Mouse (Mus musculus) embryonic facial prominence, embryonic 11.5 days (tissue): Measurements from ENCODE around the gene Cyp17a1. TPM values are rescaled to one million over a fixed set of nuclear protein-coding genes. Genes with fewer than 3 reads are reported as not detected.

Source experiments
- ATAC-seq: fragments of 200-750 bp; cut with Nextera tagmentation; replicated peaks from 2 replicates; pipeline ENCODE4 v1.8.0; 2017; ENCODE audit warnings: low read depth; ENCODE audit not compliant: insufficient number of reproducible peaks, low FRiP score, low TSS enrichment
- DNase-seq: peaks from one replicate; pipeline ENCODE4 v3.0.0-alpha.2; 2015; ENCODE audit warnings: low spot score
- H3K27ac ChIP-seq: fragments of 300-500 bp; sonication (generic); replicated peaks from 2 replicates; pipeline ENCODE4 v1.5.1; 2014; ENCODE audit warnings: mild to moderate bottlenecking, low read depth, low read length, control low read depth
- H3K27me3 ChIP-seq: fragments of 300-500 bp; sonication (generic); 2 replicates; pipeline ENCODE4 v1.6.1; 2014; ENCODE audit warnings: mild to moderate bottlenecking, low read length, moderate library complexity, mixed read lengths; ENCODE audit not compliant: control insufficient read depth, insufficient read depth
- H3K36me3 ChIP-seq: fragments of 300-500 bp; sonication (generic); replicated peaks from 2 replicates; pipeline ENCODE4 v1.6.1; 2014; ENCODE audit warnings: low read depth, mild to moderate bottlenecking, low read length, moderate library complexity, mixed read lengths; ENCODE audit not compliant: control insufficient read depth, insufficient read depth
- H3K4me1 ChIP-seq: fragments of 300-500 bp; sonication (generic); 2 replicates; pipeline ENCODE4 v1.6.1; 2014; ENCODE audit warnings: low read length, mixed read lengths; ENCODE audit not compliant: control insufficient read depth, insufficient read depth
- H3K4me2 ChIP-seq: fragments of 300-500 bp; sonication (generic); 2 replicates; pipeline ENCODE4 v1.6.1; 2014; ENCODE audit warnings: low read depth, mild to moderate bottlenecking, control low read depth, low read length, moderate library complexity
- H3K4me3 ChIP-seq: fragments of 300-500 bp; sonication (generic); 2 replicates; pipeline ENCODE4 v1.5.1; 2014; ENCODE audit warnings: low read depth, low read length, control low read depth
- H3K9ac ChIP-seq: fragments of 300-500 bp; sonication (generic); replicated peaks from 2 replicates; pipeline ENCODE4 v1.6.1; 2014; ENCODE audit warnings: mild to moderate bottlenecking, control low read depth, low read length
- H3K9me3 ChIP-seq: fragments of 300-500 bp; sonication (generic); replicated peaks from 2 replicates; pipeline ENCODE4 v1.6.1; 2016; ENCODE audit warnings: mild to moderate bottlenecking, low read length, inconsistent platforms, mixed read lengths; ENCODE audit not compliant: control insufficient read depth
- WGBS: fragments of 180-500 bp; shearing (Covaris S2); extraction: QIAGEN DNeasy Blood & Tissue Kit; methylation state at CpG from one replicate; pipeline ENCODE4 v1.1.7; 2014; 5-methylcytosine and 5-hydroxymethylcytosine counted together
- polyA plus RNA-seq: library from polyadenylated mRNA; unstranded; fragments of >200 nt; fragmentation: Nextera tagmentation; extraction: Ambion mirVana; gene quantifications from 2 replicates; pipeline ENCODE4 v1.2.1, GENCODE M21; 2014

Cyp17a1 gene
- polyA plus RNA-seq, 1 experiment from 2014 or later, result not detected

DNA sequence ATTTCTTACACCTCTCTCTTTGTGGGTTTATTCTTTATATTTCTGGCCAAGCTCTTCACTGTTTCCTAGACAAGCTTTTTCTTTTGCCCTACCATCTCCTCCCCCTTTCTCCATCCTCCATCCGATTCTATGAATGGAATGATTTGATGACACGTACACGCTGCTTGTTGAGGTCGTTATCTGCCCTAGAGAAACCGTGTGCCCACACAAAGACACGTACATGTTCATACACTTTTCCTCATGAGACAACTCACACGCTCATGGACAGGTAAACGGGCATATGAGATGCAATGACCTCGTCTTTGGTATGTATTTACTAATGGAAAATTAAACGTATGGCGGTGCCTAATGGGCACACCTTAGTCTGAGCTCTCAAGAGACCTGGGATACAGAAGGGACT lies 17.4 kb upstream of the Cyp17a1 start:
- peak overlapping the region; percentile 56 for H3K4me3 ChIP-seq
- H3K9me3 ChIP-seq, result no peaks in the 10 kb centered on the region
- no peak overlapping the region for H3K27ac ChIP-seq
- peak overlapping the region; percentile 75 for H3K9ac ChIP-seq
- WGBS, result 78% methylated on average over 11 of the region's 11 CpGs
- ATAC-seq (0 out of 2 replicates have a peak, but pooled peaks have one; percentile 5), DNase-seq (no peak)
- H3K27me3 ChIP-seq, result no peaks in the 10 kb centered on the region
- no peaks in the 10 kb centered on the region for H3K4me1 ChIP-seq
- peak overlapping the region; percentile 42 for H3K4me2 ChIP-seq
- no peaks in the 10 kb centered on the region for H3K36me3 ChIP-seq

GRCm38 (mm10) chr19:46689460-46690372 lies 16.7 kb upstream of the Cyp17a1 start, which contains the start of gene Borcs7:
Gene Borcs7, plus strand, starts transcription at chr19:46689906.
- Histone ChIP-seq H3K36me3 (no peaks in the 10 kb centered on the region), H3K4me1 (no peaks in the 10 kb centered on the region), H3K27ac (no peak within 1 kb of the TSS), H3K4me2 (peak within 1 kb of the TSS; percentile 42), H3K9me3 (no peaks in the 10 kb centered on the region), H3K4me3 (peak within 1 kb of the TSS; percentile 56), H3K27me3 (no peaks in the 10 kb centered on the region), H3K9ac (peak within 1 kb of the TSS; percentile 75)
- DNase-seq (peak; percentile 92), ATAC-seq (peak; percentile 93)
- WGBS, result 3% methylated on average over 44 of the region's 44 CpGs

DNA sequence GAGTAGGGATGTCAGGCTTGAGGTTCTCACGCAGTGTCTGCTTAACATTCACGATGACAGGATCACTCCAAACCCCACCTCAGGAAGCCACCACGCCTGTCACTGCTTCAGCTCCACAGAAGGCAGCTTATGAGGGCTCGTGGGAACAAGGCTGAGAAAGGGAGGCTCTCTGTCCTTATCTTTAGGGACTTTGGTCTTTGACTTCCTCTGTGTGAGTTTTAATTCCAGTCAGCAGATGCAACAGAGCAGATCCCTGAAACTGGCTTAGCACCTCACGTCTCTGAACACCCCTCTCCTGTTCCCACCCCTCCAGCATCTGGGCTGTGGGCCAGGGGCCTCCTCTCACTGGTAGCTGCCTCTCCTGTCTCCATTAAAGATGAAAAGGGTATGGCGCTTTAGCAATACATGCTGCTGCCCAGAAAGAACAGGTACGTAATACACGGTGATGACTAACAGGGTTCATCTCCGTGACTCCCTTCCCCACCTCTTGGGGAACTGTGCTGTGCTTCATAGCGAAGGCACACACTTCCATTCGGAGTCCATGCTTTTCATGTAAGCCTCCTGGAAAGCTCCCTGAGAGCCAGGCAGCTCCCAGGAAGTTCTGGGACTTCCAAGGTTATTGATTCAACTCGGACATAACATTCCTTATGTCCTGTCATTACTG lies 6.9 kb upstream of the Cyp17a1 start:
- Histone ChIP-seq H3K4me1 (no peaks in the 10 kb centered on the region), H3K4me2 (no peak overlapping the region), H3K36me3 (no peaks in the 10 kb centered on the region), H3K27ac (no peak overlapping the region), H3K9me3 (no peaks in the 10 kb centered on the region), H3K9ac (no peak overlapping the region), H3K4me3 (no peak overlapping the region), H3K27me3 (no peaks in the 10 kb centered on the region)
- DNase-seq, result no peak
- no peak for ATAC-seq
- 71% methylated on average over 12 of the region's 12 CpGs for WGBS

DNA sequence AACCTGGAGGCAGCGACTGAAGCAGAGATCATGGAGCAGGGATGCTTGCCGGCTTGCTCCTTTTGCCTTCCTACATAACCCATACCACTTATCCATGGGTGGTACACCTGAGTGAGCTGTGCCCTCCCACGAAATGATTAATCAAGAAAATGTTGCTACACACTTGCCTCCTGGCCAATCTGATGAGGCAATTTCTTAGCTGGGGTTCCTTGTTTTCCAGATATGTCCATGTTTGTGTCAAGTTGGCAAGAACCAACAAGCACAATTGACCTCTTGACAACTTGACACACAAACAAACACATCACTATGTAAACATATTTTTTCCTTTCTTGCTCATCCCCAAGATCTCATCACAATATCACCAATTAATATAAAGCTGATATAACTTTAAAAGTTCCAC lies 2.7 kb upstream of the Cyp17a1 start:
- H3K9ac ChIP-seq, result no peak overlapping the region
- no peak overlapping the region for H3K4me3 ChIP-seq
- ATAC-seq, result no peak
- WGBS, result 74% methylated on average over 3 of the region's 3 CpGs
- H3K27me3 ChIP-seq, result no peaks in the 10 kb centered on the region
- H3K9me3 ChIP-seq, result no peaks in the 10 kb centered on the region
- no peak overlapping the region for H3K27ac ChIP-seq
- no peak overlapping the region for H3K4me2 ChIP-seq
- H3K4me1 ChIP-seq, result no peaks in the 10 kb centered on the region
- DNase-seq, result no peak
- H3K36me3 ChIP-seq, result no peaks in the 10 kb centered on the region

DNA sequence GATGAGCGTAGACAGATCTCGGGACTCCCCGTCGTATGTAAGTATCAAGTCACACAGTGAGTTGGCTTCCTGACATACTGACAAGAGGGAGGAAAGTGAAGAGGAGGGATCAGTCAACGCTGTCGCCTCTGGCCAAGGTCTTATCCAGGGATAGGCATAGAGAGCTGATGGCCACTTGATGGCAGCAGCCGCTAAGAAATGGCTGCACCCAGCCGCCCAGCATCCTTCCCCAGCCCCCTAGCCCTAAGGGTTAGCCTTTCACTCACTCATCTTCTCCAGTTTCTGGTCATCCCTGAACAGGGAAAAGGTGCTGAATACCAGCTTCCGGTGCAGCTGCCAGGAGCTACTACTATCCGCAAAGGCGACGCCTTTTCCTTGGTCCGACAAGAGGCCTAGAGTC lies 2.3 kb downstream of the Cyp17a1 start:
- Histone ChIP-seq H3K9ac (no peak overlapping the region), H3K4me1 (no peaks in the 10 kb centered on the region), H3K4me3 (no peak overlapping the region), H3K27ac (no peak overlapping the region), H3K9me3 (no peaks in the 10 kb centered on the region), H3K36me3 (no peaks in the 10 kb centered on the region), H3K27me3 (no peaks in the 10 kb centered on the region), H3K4me2 (no peak overlapping the region)
- 21% methylated on average over 13 of the region's 13 CpGs for WGBS
- DNase-seq, result peak; percentile 64
- ATAC-seq, result no peak

GRCm38 (mm10) chr19:46669802-46670201 lies 3.2 kb downstream of the Cyp17a1 start:
- Histone ChIP-seq H3K27ac (no peak overlapping the region), H3K9ac (no peak overlapping the region), H3K27me3 (no peaks in the 10 kb centered on the region), H3K4me2 (no peak overlapping the region), H3K4me3 (no peak overlapping the region), H3K36me3 (no peaks in the 10 kb centered on the region), H3K4me1 (no peaks in the 10 kb centered on the region), H3K9me3 (no peaks in the 10 kb centered on the region)
- 82% methylated on average over 5 of the region's 5 CpGs for WGBS
- ATAC-seq (no peak), DNase-seq (no peak)

GRCm38 (mm10) chr19:46668263-46668662 lies 4.7 kb downstream of the Cyp17a1 start:
- WGBS, result 85% methylated on average over 10 of the region's 10 CpGs
- Histone ChIP-seq H3K9me3 (no peaks in the 10 kb centered on the region), H3K36me3 (no peaks in the 10 kb centered on the region), H3K27ac (no peak overlapping the region), H3K4me3 (no peak overlapping the region), H3K9ac (no peak overlapping the region), H3K4me1 (no peaks in the 10 kb centered on the region), H3K4me2 (no peak overlapping the region), H3K27me3 (no peaks in the 10 kb centered on the region)
- ATAC-seq, result no peak
- no peak for DNase-seq

GRCm38 (mm10) chr19:46667300-46667699 lies 5.7 kb downstream of the Cyp17a1 start:
- no peaks in the 10 kb centered on the region for H3K36me3 ChIP-seq
- H3K27me3 ChIP-seq, result no peaks in the 10 kb centered on the region
- H3K27ac ChIP-seq, result no peak overlapping the region
- H3K4me1 ChIP-seq, result no peaks in the 10 kb centered on the region
- 66% methylated on average over 11 of the region's 11 CpGs for WGBS
- H3K4me2 ChIP-seq, result no peak overlapping the region
- H3K9me3 ChIP-seq, result no peaks in the 10 kb centered on the region
- H3K4me3 ChIP-seq, result no peak overlapping the region
- no peak overlapping the region for H3K9ac ChIP-seq
- DNase-seq, result no peak
- no peak for ATAC-seq
